Mouse (Mus musculus) C2C12 (cell line): ENCODE results near the gene A830031A19Rik.

Experiments
- CEBPB ChIP-seq: IDR thresholded peaks from one replicate; pipeline ENCODE4 v1.6.1; 2011; ENCODE audit warnings: low read depth, mild to moderate bottlenecking, control low read depth, moderate library complexity
- CTCF ChIP-seq: IDR thresholded peaks from one replicate; pipeline ENCODE4 v1.5.1; 2011; ENCODE audit not compliant: control insufficient read depth, insufficient read depth, insufficient read length
- MAX ChIP-seq: IDR thresholded peaks from one replicate; pipeline ENCODE4 v1.6.1; 2011; ENCODE audit warnings: mild to moderate bottlenecking, control low read depth
- USF1 ChIP-seq: IDR thresholded peaks from one replicate; pipeline ENCODE4 v1.6.1; 2011; ENCODE audit warnings: low read depth, mild to moderate bottlenecking, control low read depth, moderate library complexity

GRCm38 (mm10) chr11:24062495-24063096 is 12.3 kb downstream of the A830031A19Rik start:
- TF ChIP-seq USF1: no peak
- no peak for TF ChIP-seq CTCF
- TF ChIP-seq MAX: no peak
- TF ChIP-seq CEBPB: no peak
